Comparison of ENCODE assay signal across 30 mouse cellular contexts in the genomic region with DNA sequence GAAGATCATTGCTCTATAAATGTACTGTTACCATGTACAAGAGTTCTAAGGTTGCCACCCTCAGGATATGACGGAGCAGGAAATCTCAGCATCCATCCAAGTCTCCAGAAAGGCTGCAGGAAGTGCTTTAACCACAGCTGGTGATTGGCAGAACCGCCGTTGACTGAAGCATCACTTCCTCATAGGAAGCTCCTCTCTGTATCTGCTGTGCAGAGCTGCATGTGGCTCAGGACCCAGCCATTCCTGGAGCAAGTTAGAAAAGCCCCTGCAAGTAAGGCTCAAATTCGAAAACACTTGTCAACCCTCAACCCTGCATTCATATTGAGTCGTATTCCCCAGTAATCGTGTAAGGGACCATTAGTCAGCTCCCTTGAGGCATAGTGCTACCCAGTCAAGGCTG. TPM values are rescaled to one million over a fixed set of nuclear protein-coding genes. Genes with fewer than 3 reads are reported as not detected.
DNase-seq lines count a peak whose midpoint lies in the region; ATAC-seq and TF ChIP-seq lines count a peak whose summit lies in the region.
"Had no signal": no experiment of that assay in that cellular context is flagged by ENCODE, and none has a peak within 500 bp of the region (broad histone marks: within the 10 kb centered on the region; RNA-seq: fewer than 3 reads in every experiment).

No protein-coding gene starts in this region.

- H3K4me3 ChIP-seq in heart, embryonic 10.5 days: no peak overlapping the region
- H3K4me3 ChIP-seq in limb, embryonic 10.5 days: no peak overlapping the region
- no peak overlapping the region for H3K4me3 ChIP-seq in stomach, postnatal 0 days (ENCODE audit: low read depth, low read length)
- no peak overlapping the region for H3K4me3 ChIP-seq in hindbrain, embryonic 11.5 days (ENCODE audit: low read depth, low read length)
- H3K4me3 ChIP-seq: embryonic facial prominence, embryonic 12.5 days; gastrocnemius, adult 2 months; heart, embryonic 15.5 days; layer of hippocampus, adult 2 months; limb, embryonic 15.5 days; liver, embryonic 15.5 days; midbrain, embryonic 12.5 days had no signal

- peaks cover 52% of the 10 kb centered on the region for H3K36me3 ChIP-seq in heart, embryonic 10.5 days
- peaks cover 53% of the 10 kb centered on the region for H3K36me3 ChIP-seq in limb, embryonic 10.5 days
- peaks cover 14% of the 10 kb centered on the region; the same call in 1 of the 2 replicates for H3K36me3 ChIP-seq in stomach, postnatal 0 days (ENCODE audit: control insufficient read depth, insufficient read depth, low read length)
- H3K36me3 ChIP-seq in hindbrain, embryonic 11.5 days (ENCODE audit: control insufficient read depth, insufficient read depth, low read length): 0 out of 2 replicates have a peak, but pooled peaks cover 2% of the 10 kb centered on the region

- H3K4me1 ChIP-seq in heart, embryonic 10.5 days: no peaks in the 10 kb centered on the region
- no peaks in the 10 kb centered on the region for H3K4me1 ChIP-seq in limb, embryonic 10.5 days
- H3K4me1 ChIP-seq in stomach, postnatal 0 days (replicated peaks; ENCODE audit: control insufficient read depth, insufficient read depth): no peaks in the 10 kb centered on the region
- no peaks in the 10 kb centered on the region for H3K4me1 ChIP-seq in hindbrain, embryonic 11.5 days (replicated peaks; ENCODE audit: control insufficient read depth, insufficient read depth, low read length)
- H3K4me1 ChIP-seq: embryonic facial prominence, embryonic 12.5 days; heart, embryonic 15.5 days; limb, embryonic 15.5 days; liver, embryonic 15.5 days; midbrain, embryonic 12.5 days had no signal

- TF ChIP-seq CTCF in stomach, postnatal 0 days (IDR thresholded peaks at IDR 0.05; ENCODE audit: low read depth): no peak

- no peak for TF ChIP-seq EP300 in stomach, postnatal 0 days (optimal IDR thresholded peaks at IDR 0.05)

- H3K9me3 ChIP-seq in heart, embryonic 10.5 days: peaks cover 13% of the 10 kb centered on the region
- 0 out of 2 replicates have a peak, but pooled peaks cover 2% of the 10 kb centered on the region for H3K9me3 ChIP-seq in limb, embryonic 10.5 days (replicated peaks)
- H3K9me3 ChIP-seq in stomach, postnatal 0 days (ENCODE audit: control insufficient read depth, low read length): 0 out of 2 replicates have a peak, but pooled peaks cover 4% of the 10 kb centered on the region
- H3K9me3 ChIP-seq in hindbrain, embryonic 11.5 days (ENCODE audit: control insufficient read depth, low read length): 0 out of 2 replicates have a peak, but pooled peaks cover 5% of the 10 kb centered on the region
- H3K9me3 ChIP-seq: embryonic facial prominence, embryonic 12.5 days; heart, embryonic 15.5 days; limb, embryonic 15.5 days; liver, embryonic 15.5 days; midbrain, embryonic 12.5 days had no signal

- 87% methylated on average over 6 of the region's 6 CpGs for WGBS in heart, embryonic 10.5 days
- WGBS in limb, embryonic 10.5 days: 89% methylated on average over 6 of the region's 6 CpGs
- 88% methylated on average over 6 of the region's 6 CpGs for WGBS in stomach, postnatal 0 days
- 91% methylated on average over 6 of the region's 6 CpGs for WGBS in hindbrain, embryonic 11.5 days

- peak; percentile 55 for DNase-seq in heart, embryonic 10.5 days (ENCODE audit: low spot score)
- DNase-seq in heart, adult 8-10 months (ENCODE audit: low spot score): no peak
- peak; percentile 4 for DNase-seq in T-cell, adult 2 months (ENCODE audit: low spot score)
- DNase-seq in limb, embryonic 10.5 days (ENCODE audit: low spot score): peak; percentile 19
- DNase-seq in stomach, postnatal 0 days (ENCODE audit: low spot score): peak; percentile 10
- DNase-seq in hindbrain, embryonic 11.5 days (ENCODE audit: low spot score): no peak
- DNase-seq in left cerebral cortex, postnatal 14 days (ENCODE audit: low spot score in 2 of 2): no peak
- DNase-seq: adrenal gland, postnatal 14 days; cerebellum, adult 11 months; cerebellum, adult 9-10 months; embryo, embryonic 11 days; gastrocnemius, adult 2 months; gastrocnemius, postnatal 36 days; kidney, adult 11 months; kidney, postnatal 36 days; left cerebral cortex, postnatal 4 days; lung, embryonic 14.5 days; lung, postnatal 14 days; spleen, adult 18-20 months had no signal

- intact Hi-C loops in left cerebral cortex, postnatal 14 days (cut with DNase I): no loop called here

- no peak for ATAC-seq in stomach, postnatal 0 days (ENCODE audit: low FRiP score, low TSS enrichment)
- no peak for ATAC-seq in hindbrain, embryonic 11.5 days (ENCODE audit: low FRiP score)
- ATAC-seq: forebrain, embryonic 16.5 days; inflammation-experienced regulatory T-cells, adult 6 months; Patski had no signal

- H3K27me3 ChIP-seq in heart, embryonic 10.5 days (ENCODE audit: insufficient read depth, poor library complexity, severe bottlenecking): no peaks in the 10 kb centered on the region
- H3K27me3 ChIP-seq in limb, embryonic 10.5 days (ENCODE audit: low read depth, poor library complexity, severe bottlenecking): no peaks in the 10 kb centered on the region
- no peaks in the 10 kb centered on the region for H3K27me3 ChIP-seq in stomach, postnatal 0 days (ENCODE audit: control insufficient read depth, insufficient read depth, low read length)
- no peaks in the 10 kb centered on the region for H3K27me3 ChIP-seq in hindbrain, embryonic 11.5 days (ENCODE audit: control insufficient read depth, insufficient read depth, low read length)
- H3K27me3 ChIP-seq: embryonic facial prominence, embryonic 12.5 days; heart, embryonic 15.5 days; limb, embryonic 15.5 days; liver, embryonic 15.5 days; midbrain, embryonic 12.5 days; Patski had no signal

- H3K27ac ChIP-seq in heart, embryonic 10.5 days: no peak overlapping the region
- H3K27ac ChIP-seq in limb, embryonic 10.5 days: no peak overlapping the region
- no peak overlapping the region for H3K27ac ChIP-seq in stomach, postnatal 0 days (replicated peaks)
- H3K27ac ChIP-seq in hindbrain, embryonic 11.5 days (ENCODE audit: low read depth, low read length): no peak overlapping the region
- H3K27ac ChIP-seq: embryonic facial prominence, embryonic 12.5 days; gastrocnemius, adult 2 months; heart, embryonic 15.5 days; hindbrain, embryonic 14.5 days; layer of hippocampus, adult 2 months; limb, embryonic 15.5 days; liver, embryonic 15.5 days; midbrain, embryonic 12.5 days had no signal

- H3K4me2 ChIP-seq in stomach, postnatal 0 days (replicated peaks; ENCODE audit: low read depth): no peak overlapping the region
- no peak overlapping the region for H3K4me2 ChIP-seq in hindbrain, embryonic 11.5 days (replicated peaks; ENCODE audit: low read depth, low read length)
- H3K4me2 ChIP-seq: embryonic facial prominence, embryonic 12.5 days; heart, embryonic 15.5 days; hindbrain, embryonic 14.5 days; limb, embryonic 15.5 days; liver, embryonic 15.5 days; lung, embryonic 14.5 days; midbrain, embryonic 12.5 days had no signal

- no peak overlapping the region for H3K9ac ChIP-seq in stomach, postnatal 0 days (ENCODE audit: low read length)
- no peak overlapping the region for H3K9ac ChIP-seq in hindbrain, embryonic 11.5 days (ENCODE audit: low read depth, low read length)
- H3K9ac ChIP-seq: embryonic facial prominence, embryonic 12.5 days; heart, embryonic 15.5 days; hindbrain, embryonic 14.5 days; limb, embryonic 15.5 days; liver, embryonic 15.5 days; lung, embryonic 14.5 days; midbrain, embryonic 12.5 days had no signal

RNA-seq across cellular contexts. Expression of a gene that starts 8.6 kb away (rescaled TPM):
- polyA plus RNA-seq in heart, embryonic 10.5 days (2016; fragmentation: Nextera tagmentation; extraction: Ambion mirVana): 8.1 and 11.5 TPM in 2 replicates
- total RNA-seq in heart, adult 8-10 months (2022): 1 to 10 TPM; 4.0 to 5.5 (median 4.5) TPM
- polyA plus RNA-seq in limb, embryonic 10.5 days (2016; fragmentation: Nextera tagmentation; extraction: Ambion mirVana): 12.7 and 15.7 TPM in 2 replicates
- 8.3 TPM in 2 replicates for polyA plus RNA-seq in stomach, postnatal 0 days (2015; fragmentation: Nextera tagmentation; extraction: Ambion mirVana)
- 15.1 and 18.1 TPM in 2 replicates for polyA plus RNA-seq in hindbrain, embryonic 11.5 days (2014; fragmentation: Nextera tagmentation; extraction: Ambion mirVana)
- 10 to 100 TPM; 20.2 to 22.8 TPM for total RNA-seq in left cerebral cortex, postnatal 14 days (2021)

RNA-seq across cellular contexts. Expression of a gene that starts 30.5 kb away (rescaled TPM):
- 4.6 and 5.0 TPM in 2 replicates for polyA plus RNA-seq in heart, embryonic 10.5 days (2016; fragmentation: Nextera tagmentation; extraction: Ambion mirVana)
- 1 to 10 TPM; 2.8 to 3.9 (median 3.2) TPM for total RNA-seq in heart, adult 8-10 months (2022)
- polyA plus RNA-seq in limb, embryonic 10.5 days (2016; fragmentation: Nextera tagmentation; extraction: Ambion mirVana): 2.5 and 4.3 TPM in 2 replicates
- 2.2 and 3.4 TPM in 2 replicates for polyA plus RNA-seq in stomach, postnatal 0 days (2015; fragmentation: Nextera tagmentation; extraction: Ambion mirVana)
- polyA plus RNA-seq in hindbrain, embryonic 11.5 days (2014; fragmentation: Nextera tagmentation; extraction: Ambion mirVana): 4.6 and 4.8 TPM in 2 replicates
- total RNA-seq in left cerebral cortex, postnatal 14 days (2021): 1 to 10 TPM; 7.5 to 9.1 TPM

RNA-seq across cellular contexts. Expression of a gene that starts 32.3 kb away (rescaled TPM):
- polyA plus RNA-seq in heart, embryonic 10.5 days (2016; fragmentation: Nextera tagmentation; extraction: Ambion mirVana): 4.7 and 5.0 TPM in 2 replicates
- total RNA-seq in heart, adult 8-10 months (2022): under 1 TPM in 2 of 4 experiments, not detected in 2; 0.11 to 0.13 TPM
- 5.0 and 5.6 TPM in 2 replicates for polyA plus RNA-seq in limb, embryonic 10.5 days (2016; fragmentation: Nextera tagmentation; extraction: Ambion mirVana)
- 1.2 and 1.4 TPM in 2 replicates for polyA plus RNA-seq in stomach, postnatal 0 days (2015; fragmentation: Nextera tagmentation; extraction: Ambion mirVana)
- polyA plus RNA-seq in hindbrain, embryonic 11.5 days (2014; fragmentation: Nextera tagmentation; extraction: Ambion mirVana): 4.5 and 7.8 TPM in 2 replicates
- total RNA-seq in left cerebral cortex, postnatal 14 days (2021): 1 to 10 TPM; 3.7 TPM
- total RNA-seq: MEL had no signal

Comparison
In these comparisons a context has a peak if more than half of its experiments do, and no peak if none do; other contexts are left out.
1. DNase-seq: peak in heart, embryonic 10.5 days (single experiment), T-cell, adult 2 months (single experiment), limb, embryonic 10.5 days (single experiment) and stomach, postnatal 0 days (single experiment); none in heart, adult 8-10 months (single experiment), hindbrain, embryonic 11.5 days (single experiment) and left cerebral cortex, postnatal 14 days (0 of 2).